Mouse (Mus musculus): ENCODE measurements around the gene Olfr1333. TPM values are rescaled to one million over a fixed set of nuclear protein-coding genes. Genes with fewer than 3 reads are reported as not detected.
"Not testable (repeated sequence)": the region's sequence is repeated elsewhere in the genome, so short reads cannot be mapped to it uniquely, and the experiment has no call there.

The Olfr1333 gene
- not detected in 2 replicates for polyA plus RNA-seq (2016; fragmentation: Nextera tagmentation; extraction: Ambion mirVana)

- H3K4me1 ChIP-seq, result no peaks in the 10 kb centered on the region
- 94% methylated on average over 1 of the region's 1 CpGs for whole genome bisulfite sequencing
- no peaks in the 10 kb centered on the region for H3K27me3 ChIP-seq (ENCODE audit: low read depth, poor library complexity, severe bottlenecking)
- DNase-seq (ENCODE audit: low spot score), result no peak
- H3K4me3 ChIP-seq, result no peak within 1 kb of the TSS
- H3K9me3 ChIP-seq (replicated peaks), result no peaks in the 10 kb centered on the region
- no peaks in the 10 kb centered on the region for H3K36me3 ChIP-seq
- H3K27ac ChIP-seq (replicated peaks), result no peak within 1 kb of the TSS
These were observed at the start of gene Olfr1333 for GRCm38 (mm10) chr4:118836179-118836578. Gene Olfr1333, minus strand, starts transcription at chr4:118836279.

GRCm38 (mm10) chr4:118867566-118867965 lies 31.5 kb upstream of the Olfr1333 start:
- H3K4me3 ChIP-seq, result no peak overlapping the region
- no peaks in the 10 kb centered on the region for H3K4me1 ChIP-seq
- no peaks in the 10 kb centered on the region for H3K27me3 ChIP-seq (ENCODE audit: low read depth, poor library complexity, severe bottlenecking)
- no peak overlapping the region for H3K27ac ChIP-seq (replicated peaks)
- no peaks in the 10 kb centered on the region for H3K36me3 ChIP-seq
- DNase-seq (ENCODE audit: low spot score), result no peak
- no peaks in the 10 kb centered on the region for H3K9me3 ChIP-seq (replicated peaks)

GRCm38 (mm10) chr4:118864349-118864748 lies 28.3 kb upstream of the Olfr1333 start, which contains the start of gene Olfr1331:
Gene Olfr1331, plus strand, starts transcription at chr4:118864649.
- no peak within 1 kb of the TSS for H3K4me3 ChIP-seq
- WGBS, result 97% methylated on average over 1 of the region's 1 CpGs

GRCm38 (mm10) chr4:118862704-118863103 lies 26.6 kb upstream of the Olfr1333 start:
- Histone ChIP-seq H3K36me3 (no peaks in the 10 kb centered on the region), H3K4me1 (no peaks in the 10 kb centered on the region), H3K27me3 (ENCODE audit: low read depth, poor library complexity, severe bottlenecking) (no peaks in the 10 kb centered on the region), H3K4me3 (no peak overlapping the region), H3K27ac (replicated peaks) (no peak overlapping the region), H3K9me3 (replicated peaks) (no peaks in the 10 kb centered on the region)
- 63% methylated on average over 4 of the region's 4 CpGs for WGBS
- DNase-seq (ENCODE audit: low spot score), result no peak

More at GRCm38 (mm10) chr4:118864349-118864748, 28.3 kb upstream of the Olfr1333 start, which contains the start of gene Olfr1331:
- H3K4me1 ChIP-seq, result no peaks in the 10 kb centered on the region
- no peaks in the 10 kb centered on the region for H3K36me3 ChIP-seq
- H3K9me3 ChIP-seq (replicated peaks), result no peaks in the 10 kb centered on the region
- no peak for DNase-seq (ENCODE audit: low spot score)
- no peak within 1 kb of the TSS for H3K27ac ChIP-seq (replicated peaks)
- no peaks in the 10 kb centered on the region for H3K27me3 ChIP-seq (ENCODE audit: low read depth, poor library complexity, severe bottlenecking)

GRCm38 (mm10) chr4:118861791-118862190 lies 25.7 kb upstream of the Olfr1333 start:
- no peak overlapping the region for H3K27ac ChIP-seq (replicated peaks)
- no peaks in the 10 kb centered on the region for H3K27me3 ChIP-seq (ENCODE audit: low read depth, poor library complexity, severe bottlenecking)
- H3K36me3 ChIP-seq, result no peaks in the 10 kb centered on the region
- no peaks in the 10 kb centered on the region for H3K4me1 ChIP-seq
- no peak overlapping the region for H3K4me3 ChIP-seq
- no peak for DNase-seq (ENCODE audit: low spot score)
- H3K9me3 ChIP-seq (replicated peaks), result no peaks in the 10 kb centered on the region
- 86% methylated on average over 1 of the region's 1 CpGs for WGBS

GRCm38 (mm10) chr4:118818921-118819320 lies 17.2 kb downstream of the Olfr1333 start:
- DNase-seq (ENCODE audit: low spot score), result no peak
- 84% methylated on average over 1 of the region's 1 CpGs for WGBS

GRCm38 (mm10) chr4:118809844-118810243 lies 26.2 kb downstream of the Olfr1333 start, which contains the start of gene Olfr1335:
Gene Olfr1335, minus strand, starts transcription at chr4:118809944.
- no peaks in the 10 kb centered on the region for H3K9me3 ChIP-seq (replicated peaks)
- DNase-seq (ENCODE audit: low spot score), result no peak
- H3K4me3 ChIP-seq, result no peak within 1 kb of the TSS
- no peaks in the 10 kb centered on the region for H3K36me3 ChIP-seq
- no peaks in the 10 kb centered on the region for H3K4me1 ChIP-seq
- H3K27me3 ChIP-seq (ENCODE audit: low read depth, poor library complexity, severe bottlenecking), result no peaks in the 10 kb centered on the region
- 93% methylated on average over 4 of the region's 4 CpGs for WGBS
- no peak within 1 kb of the TSS for H3K27ac ChIP-seq (replicated peaks)

More at GRCm38 (mm10) chr4:118818921-118819320, 17.2 kb downstream of the Olfr1333 start:
- Histone ChIP-seq H3K4me1 (no peaks in the 10 kb centered on the region), H3K9me3 (replicated peaks) (no peaks in the 10 kb centered on the region), H3K36me3 (no peaks in the 10 kb centered on the region), H3K4me3 (no peak overlapping the region), H3K27ac (replicated peaks) (no peak overlapping the region), H3K27me3 (ENCODE audit: low read depth, poor library complexity, severe bottlenecking) (no peaks in the 10 kb centered on the region)

- not testable (repeated sequence) for H3K4me1 ChIP-seq; H3K36me3 ChIP-seq; H3K4me3 ChIP-seq; H3K27me3 ChIP-seq (ENCODE audit: low read depth, poor library complexity, severe bottlenecking); DNase-seq (ENCODE audit: low spot score); H3K27ac ChIP-seq (replicated peaks); H3K9me3 ChIP-seq (replicated peaks)
These were observed 43.3 kb downstream of the Olfr1333 start for GRCm38 (mm10) chr4:118792796-118793195.

- Histone ChIP-seq H3K36me3 (no peaks in the 10 kb centered on the region), H3K27ac (replicated peaks) (no peak within 1 kb of the TSS), H3K9me3 (replicated peaks) (no peaks in the 10 kb centered on the region), H3K4me3 (no peak within 1 kb of the TSS), H3K27me3 (ENCODE audit: low read depth, poor library complexity, severe bottlenecking) (no peaks in the 10 kb centered on the region), H3K4me1 (no peaks in the 10 kb centered on the region)
- no peak for DNase-seq (ENCODE audit: low spot score)
- WGBS, result 82% methylated on average over 2 of the region's 2 CpGs
These were observed 53.6 kb downstream of the Olfr1333 start, which contains the start of gene Olfr1337 for GRCm38 (mm10) chr4:118782486-118782885. Gene Olfr1337, minus strand, starts transcription at chr4:118782586.

Other genes with a start within 250 kb of the Olfr1333 start
- gene Cfap57, start 215.5 kb downstream of the Olfr1333 start, polyA plus RNA-seq (2016; fragmentation: Nextera tagmentation; extraction: Ambion mirVana), result 0.70 and 0.75 TPM in 2 replicates
- gene Ebna1bp2, start 215.5 kb downstream of the Olfr1333 start, polyA plus RNA-seq (2016; fragmentation: Nextera tagmentation; extraction: Ambion mirVana), result 187 and 192 TPM in 2 replicates
- gene Olfr62, start 177.3 kb downstream of the Olfr1333 start, polyA plus RNA-seq (2016; fragmentation: Nextera tagmentation; extraction: Ambion mirVana), result not detected in 2 replicates
- gene Olfr1342, start 143.5 kb downstream of the Olfr1333 start, polyA plus RNA-seq (2016; fragmentation: Nextera tagmentation; extraction: Ambion mirVana), result not detected in 2 replicates
- gene Olfr1341, start 132.8 kb downstream of the Olfr1333 start, polyA plus RNA-seq (2016; fragmentation: Nextera tagmentation; extraction: Ambion mirVana), result not detected in 2 replicates
- not detected in 2 replicates for gene Olfr1340, start 116.1 kb downstream of the Olfr1333 start, polyA plus RNA-seq (2016; fragmentation: Nextera tagmentation; extraction: Ambion mirVana)
- gene Olfr1339, start 104.1 kb downstream of the Olfr1333 start, polyA plus RNA-seq (2016; fragmentation: Nextera tagmentation; extraction: Ambion mirVana), result not detected in 2 replicates
- not detected in 2 replicates for gene Olfr1338, start 77.5 kb downstream of the Olfr1333 start, polyA plus RNA-seq (2016; fragmentation: Nextera tagmentation; extraction: Ambion mirVana)
- not detected in 2 replicates for gene Olfr1337, start 53.7 kb downstream of the Olfr1333 start, polyA plus RNA-seq (2016; fragmentation: Nextera tagmentation; extraction: Ambion mirVana)
- gene Olfr1335, start 26.3 kb downstream of the Olfr1333 start, polyA plus RNA-seq (2016; fragmentation: Nextera tagmentation; extraction: Ambion mirVana), result not detected in 2 replicates
- not detected in 2 replicates for gene Olfr1331, start 28.4 kb upstream of the Olfr1333 start, polyA plus RNA-seq (2016; fragmentation: Nextera tagmentation; extraction: Ambion mirVana)
- gene Olfr1330, start 52.3 kb upstream of the Olfr1333 start, polyA plus RNA-seq (2016; fragmentation: Nextera tagmentation; extraction: Ambion mirVana), result not detected in 2 replicates
- gene Olfr1329, start 81.2 kb upstream of the Olfr1333 start, polyA plus RNA-seq (2016; fragmentation: Nextera tagmentation; extraction: Ambion mirVana), result not detected in 2 replicates
- not detected in 2 replicates for gene Olfr1328, start 102.3 kb upstream of the Olfr1333 start, polyA plus RNA-seq (2016; fragmentation: Nextera tagmentation; extraction: Ambion mirVana)
- not detected in 2 replicates for gene Lao1, start 125.3 kb upstream of the Olfr1333 start, polyA plus RNA-seq (2016; fragmentation: Nextera tagmentation; extraction: Ambion mirVana)